Mouse (Mus musculus): ENCODE results near the gene Csf1.

DNA sequence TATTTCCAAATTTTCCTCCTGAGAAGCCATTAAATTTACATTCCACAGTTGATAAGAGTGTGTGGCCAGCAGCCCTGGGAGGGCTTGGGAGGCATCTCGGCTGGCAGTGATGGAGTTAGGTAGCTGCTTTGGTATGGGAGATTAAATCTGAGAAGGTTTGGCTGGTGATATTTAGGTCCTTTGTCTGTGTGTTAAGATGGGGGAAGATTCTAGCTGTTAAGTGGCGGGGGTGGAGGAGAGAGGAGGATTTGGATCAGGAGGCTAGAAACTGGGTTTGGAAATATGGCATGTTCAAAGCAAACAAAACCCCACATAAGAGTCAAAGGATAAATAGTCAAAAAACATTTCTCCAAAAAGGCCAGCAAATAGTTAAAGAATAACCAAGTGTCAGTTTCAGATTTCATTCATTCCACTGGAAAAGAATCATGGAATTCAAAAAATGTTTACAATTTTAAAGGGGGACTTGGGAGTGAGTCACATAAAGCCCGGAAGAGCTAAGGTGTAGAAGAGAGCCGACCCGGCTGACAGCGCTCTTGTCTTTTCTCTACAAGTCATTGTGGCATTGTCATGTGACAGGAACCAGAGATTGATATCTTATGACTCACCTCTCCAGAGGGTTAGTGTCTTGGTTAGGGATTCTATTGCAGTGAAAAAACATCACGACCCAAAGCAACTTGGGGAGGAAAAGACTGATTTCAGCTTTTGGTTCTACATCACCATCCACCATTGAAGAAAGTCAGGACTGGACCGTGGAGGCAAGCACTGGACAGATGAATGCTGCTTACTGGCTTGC lies 36.1 kb upstream of the Csf1 start:
- TF ChIP-seq POLR2A (IDR thresholded peaks at IDR 0.05; ENCODE audit: insufficient read depth, low read depth, low read length), result no peak
- no peak for TF ChIP-seq CTCF (IDR thresholded peaks at IDR 0.05)
- 0 out of 2 replicates have a peak, but pooled peaks have one; percentile 22 for TF ChIP-seq EP300 (IDR thresholded peaks at IDR 0.05; ENCODE audit: insufficient read depth, low read depth, low read length)
